Mouse (Mus musculus) lung, adult 10 weeks (tissue): ENCODE measurements around the gene Tmem30b. TPM values are rescaled to one million over a fixed set of nuclear protein-coding genes. Genes with fewer than 3 reads are reported as not detected.

ENCODE experiments used
- polyA plus RNA-seq: library from polyadenylated mRNA; stranded (reverse); fragments of 350-450 nt; fragmentation: Illumina TruSeq; extraction: RNeasy Lipid Tissue Mini Kit (QIAGEN cat#74804); gene quantifications from one replicate; pipeline ENCODE4 v1.2.3, GENCODE M21; 2014; ENCODE audit warnings: low read depth, low replicate concordance; ENCODE audit not compliant: insufficient read depth

The Tmem30b gene
- 9.8 TPM for polyA plus RNA-seq

DNA sequence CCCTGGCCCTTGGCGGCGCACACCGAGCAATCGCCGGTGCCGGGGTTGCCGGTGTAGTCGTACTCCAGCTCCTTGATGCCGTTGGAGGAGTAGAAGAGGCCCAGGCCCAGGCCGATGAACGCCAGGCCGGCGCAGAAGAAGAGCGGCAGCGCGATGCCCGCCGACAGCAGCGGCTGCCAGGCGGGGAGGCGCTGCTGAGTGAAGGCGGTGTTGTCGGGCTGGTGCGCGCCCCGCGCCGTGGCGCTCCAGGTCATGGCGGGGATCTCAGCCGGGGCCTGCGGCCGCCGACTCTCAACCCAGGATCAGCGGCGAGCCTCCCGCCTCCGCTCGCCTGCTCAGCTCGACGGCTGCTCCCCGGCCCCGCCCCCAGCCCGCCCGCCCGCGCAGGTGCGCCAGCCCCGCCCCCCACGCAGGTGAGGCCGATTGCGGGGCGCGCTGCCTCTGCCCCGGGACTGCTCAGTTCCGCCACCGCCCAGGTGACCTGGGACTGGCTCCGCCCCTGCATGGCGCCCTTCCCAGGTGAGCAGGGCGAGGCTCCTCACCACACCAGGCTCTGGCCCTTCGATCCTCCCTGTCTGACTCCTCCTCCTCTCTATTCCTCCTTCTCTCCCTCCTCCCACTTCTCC is at the start of gene Tmem30b:
Tmem30b (minus strand) TSS at position 307 of the 626 bp plus-strand sequence.

DNA sequence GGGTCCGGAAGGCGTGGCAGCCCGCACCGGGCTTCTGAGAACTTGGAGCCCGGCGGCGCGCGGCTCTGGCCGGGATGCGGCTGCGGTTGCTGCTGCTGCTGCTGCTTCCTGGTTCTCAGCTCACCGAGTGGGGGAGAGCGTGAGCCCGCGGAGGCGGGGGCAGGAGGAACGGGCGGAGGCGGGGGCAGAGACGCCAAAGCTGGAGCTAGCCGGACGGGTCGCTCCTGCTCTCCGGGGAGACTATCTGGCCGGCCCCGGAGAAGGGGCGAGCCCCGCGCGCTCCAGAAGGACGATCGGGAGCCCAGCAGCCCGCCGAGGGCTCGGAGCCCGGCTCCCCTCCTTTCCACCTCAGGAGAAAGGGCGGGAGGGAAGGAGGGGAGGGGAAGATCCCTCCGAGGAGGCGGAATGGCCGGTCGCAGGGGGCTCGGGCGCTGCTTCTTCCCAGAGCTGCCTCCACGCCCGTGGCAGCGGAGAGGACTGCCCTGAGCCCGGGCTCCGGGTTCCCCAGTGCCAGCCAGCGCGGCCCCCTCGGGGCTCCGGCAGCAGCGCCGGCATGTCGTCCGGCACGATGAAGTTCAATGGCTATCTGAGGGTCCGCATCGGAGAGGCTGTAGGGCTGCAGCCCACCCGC is 38.5 kb upstream of the Tmem30b start, which contains the start of gene Prkch:
Prkch (plus strand) TSS at position 187 of the 631 bp plus-strand sequence.

Other genes with a start within 250 kb of the Tmem30b start
- 31.3 TPM for gene Prkch, start 38.4 kb upstream of the Tmem30b start, polyA plus RNA-seq